17 mouse cellular contexts compared by ENCODE assay signal in the genomic region with DNA sequence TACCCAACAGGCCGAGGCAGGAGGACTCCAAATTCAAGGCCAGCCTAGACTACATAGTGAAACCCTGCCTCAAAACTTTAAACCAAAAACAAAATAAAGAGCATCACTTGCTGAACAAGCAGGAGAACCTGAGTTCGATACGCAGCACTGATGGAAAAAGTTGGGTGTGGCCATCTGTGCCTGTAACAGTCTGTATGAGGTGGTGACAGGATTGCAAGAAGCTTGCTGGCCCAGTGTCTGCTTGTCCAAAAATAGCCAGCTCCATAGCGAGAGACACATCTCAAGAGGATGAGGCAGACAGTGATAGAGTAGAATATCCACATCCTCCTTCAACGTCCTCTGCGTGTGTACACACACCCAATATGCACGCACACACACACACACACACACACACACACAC.
"Had no signal": no experiment of that assay in that cellular context is flagged by ENCODE, and none has a peak within 500 bp of the region (broad histone marks: within the 10 kb centered on the region; RNA-seq: fewer than 3 reads in every experiment).

No protein-coding gene starts in this region.

- H3K4me2 ChIP-seq: limb, embryonic 13.5 days; liver, embryonic 12.5 days; liver, embryonic 15.5 days; lung, embryonic 15.5 days had no signal

- H3K9me3 ChIP-seq: limb, embryonic 10.5 days; limb, embryonic 13.5 days; liver, embryonic 12.5 days; liver, embryonic 15.5 days; lung, embryonic 15.5 days; megakaryocyte, embryonic 14.5 days; midbrain, embryonic 10.5 days had no signal

- DNase-seq: kidney, postnatal 25 days; layer of hippocampus, adult 9-11 months; liver; lung, adult 18-20 months; lung, postnatal 10 days; lung, postnatal 36 days; thymus, adult 18-20 months; thymus, postnatal 36 days had no signal

- H3K9ac ChIP-seq: limb, embryonic 13.5 days; liver, embryonic 12.5 days; liver, embryonic 15.5 days; lung, embryonic 15.5 days had no signal

- ATAC-seq: liver, embryonic 12.5 days had no signal

- H3K4me3 ChIP-seq: layer of hippocampus, adult 2 months; limb, embryonic 10.5 days; limb, embryonic 13.5 days; liver, embryonic 12.5 days; liver, embryonic 15.5 days; lung, embryonic 15.5 days; megakaryocyte, embryonic 14.5 days; midbrain, embryonic 10.5 days had no signal

- H3K36me3 ChIP-seq: limb, embryonic 10.5 days; limb, embryonic 13.5 days; liver, embryonic 12.5 days; liver, embryonic 15.5 days; lung, embryonic 15.5 days; midbrain, embryonic 10.5 days had no signal

- H3K27me3 ChIP-seq: liver, embryonic 12.5 days; liver, embryonic 15.5 days; lung, embryonic 15.5 days had no signal

- H3K4me1 ChIP-seq: liver, embryonic 12.5 days; liver, embryonic 15.5 days; lung, embryonic 15.5 days; megakaryocyte, embryonic 14.5 days; midbrain, embryonic 10.5 days had no signal

- H3K27ac ChIP-seq: kidney, postnatal 0 days; layer of hippocampus, adult 2 months; limb, embryonic 10.5 days; limb, embryonic 13.5 days; liver, embryonic 12.5 days; liver, embryonic 15.5 days; lung, embryonic 15.5 days; midbrain, embryonic 10.5 days had no signal
